Mouse (Mus musculus): ENCODE measurements at regions not wholly inside any gene's neighbourhood (a gene's known extent, or its start where the extent isn't known, plus 50 kb on each side); places are given as distances from the start of the nearest gene placed in this dataset.

GRCm38 (mm10) chr6:4432192-4432591 lies 72.4 kb upstream of the Col1a2 start:
- no peak for TF ChIP-seq CTCF (IDR thresholded peaks at IDR 0.05; ENCODE audit: control insufficient read depth, insufficient read depth, insufficient replicate concordance, low read depth, low read length)
- no peak for TF ChIP-seq POLR2A (IDR thresholded peaks at IDR 0.05; ENCODE audit: control insufficient read depth, low read depth, low read length)
